Mouse (Mus musculus): ENCODE measurements around the gene Rara. TPM values are rescaled to one million over a fixed set of nuclear protein-coding genes. Genes with fewer than 3 reads are reported as not detected.
A peak's percentile ranks its signal among the peaks of the same experiment; 100 is the strongest.
"Not testable (repeated sequence)": the region's sequence is repeated elsewhere in the genome, so short reads cannot be mapped to it uniquely, and the experiment has no call there.

The Rara gene
- total RNA-seq (2021): 10 to 100 TPM; 46.4 to 50.6 TPM
- long read RNA-seq, experiment 1, partial matches to known transcripts: 8 of 12 reads
- long read RNA-seq, experiment 1, other reads (novel, unspliced or antisense): 2 of 12 reads
- long read RNA-seq, experiment 2, transcript Rara-202 (8 exons, 3,238 nt): major isoform, 5 of 21 reads
- long read RNA-seq, experiment 2, partial matches to known transcripts: 12 of 21 reads
- long read RNA-seq, experiment 2, other reads (novel, unspliced or antisense): 3 of 21 reads

- no peak for DNase-seq (ENCODE audit: low spot score in 2 of 2)
These were observed at the start of gene Rara for GRCm38 (mm10) chr11:98927438-98928076. Rara (plus strand) TSS chr11:98927818.

DNA sequence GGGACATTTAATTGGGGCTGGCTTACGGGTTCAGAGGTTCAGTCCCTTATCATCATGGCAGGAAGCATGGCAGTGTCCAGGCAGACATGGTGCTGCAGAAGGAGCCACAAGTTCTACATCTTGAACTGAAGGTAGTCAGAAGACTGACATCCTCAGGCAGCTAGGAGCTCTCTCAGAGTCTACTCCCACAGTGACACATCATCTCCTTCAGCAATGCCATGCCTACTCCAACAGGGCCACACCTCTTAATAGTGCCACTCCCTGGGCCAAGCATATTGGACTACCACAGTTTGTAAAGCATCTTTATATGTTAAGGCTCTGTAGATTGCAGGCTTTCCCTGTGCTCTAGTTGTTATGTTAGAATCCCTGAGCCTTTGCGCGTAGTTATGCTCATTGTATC lies 39.9 kb upstream of the Rara start:
- DNase-seq (ENCODE audit: low spot score in 2 of 2): no peak

- DNase-seq (ENCODE audit: low spot score in 2 of 2): no peak
These were observed 38.5 kb upstream of the Rara start for GRCm38 (mm10) chr11:98889077-98889476.

GRCm38 (mm10) chr11:98889977-98890376 lies 37.6 kb upstream of the Rara start:
- DNase-seq (ENCODE audit: low spot score in 2 of 2): no peak

DNA sequence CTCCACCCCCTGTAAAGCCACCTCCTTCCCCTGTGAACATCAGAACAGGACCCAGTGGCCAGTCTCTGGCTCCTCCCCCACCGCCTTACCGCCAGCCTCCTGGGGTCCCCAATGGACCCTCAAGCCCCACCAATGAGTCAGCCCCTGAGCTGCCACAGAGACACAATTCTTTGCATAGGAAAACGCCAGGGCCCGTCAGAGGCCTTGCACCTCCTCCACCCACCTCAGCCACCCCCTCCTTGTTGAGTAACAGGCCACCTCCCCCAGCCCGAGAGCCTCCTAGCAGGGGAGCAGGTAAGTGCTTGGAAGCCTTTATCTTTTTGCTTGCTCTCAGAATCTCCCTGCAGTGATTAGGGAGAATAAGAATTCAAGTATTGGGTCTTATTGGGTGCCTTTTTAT lies 35.2 kb upstream of the Rara start:
- no peak for DNase-seq (ENCODE audit: low spot score in 2 of 2)

DNA sequence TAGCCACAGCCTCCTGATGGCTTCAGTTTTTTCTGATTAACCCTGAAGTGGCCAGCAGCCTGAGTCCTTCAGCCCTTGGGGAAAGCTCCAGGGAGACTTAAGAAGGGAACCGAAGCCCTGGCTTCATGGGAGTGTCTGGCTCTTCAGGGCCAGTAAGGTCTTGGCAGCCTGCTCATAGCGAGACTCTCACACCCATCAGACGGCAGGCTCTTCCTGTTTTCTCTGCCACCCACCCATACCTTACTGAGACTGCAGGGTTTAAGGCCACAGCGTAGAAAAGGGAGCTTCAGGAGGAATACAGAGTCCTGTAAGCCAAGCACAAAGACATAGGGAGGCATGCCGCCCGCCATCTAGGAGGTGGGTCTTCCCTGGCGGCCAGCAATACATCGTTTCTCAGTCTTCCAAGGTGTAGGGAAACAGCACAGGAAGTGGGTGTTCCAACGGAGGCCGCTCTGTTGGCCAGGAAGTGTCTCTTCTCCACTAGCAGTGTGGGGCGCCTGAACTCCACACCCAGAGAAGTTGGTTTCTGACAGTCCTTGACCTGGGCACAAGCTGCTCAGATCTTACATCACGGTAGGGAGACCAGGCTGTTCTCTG lies 27.0 kb upstream of the Rara start:
- no peak for DNase-seq (ENCODE audit: low spot score in 2 of 2)

GRCm38 (mm10) chr11:98902621-98903245 lies 24.9 kb upstream of the Rara start:
- DNase-seq (ENCODE audit: low spot score in 2 of 2): no peak

GRCm38 (mm10) chr11:98904577-98904976 lies 23.0 kb upstream of the Rara start:
- DNase-seq (ENCODE audit: low spot score in 2 of 2): no peak

DNA sequence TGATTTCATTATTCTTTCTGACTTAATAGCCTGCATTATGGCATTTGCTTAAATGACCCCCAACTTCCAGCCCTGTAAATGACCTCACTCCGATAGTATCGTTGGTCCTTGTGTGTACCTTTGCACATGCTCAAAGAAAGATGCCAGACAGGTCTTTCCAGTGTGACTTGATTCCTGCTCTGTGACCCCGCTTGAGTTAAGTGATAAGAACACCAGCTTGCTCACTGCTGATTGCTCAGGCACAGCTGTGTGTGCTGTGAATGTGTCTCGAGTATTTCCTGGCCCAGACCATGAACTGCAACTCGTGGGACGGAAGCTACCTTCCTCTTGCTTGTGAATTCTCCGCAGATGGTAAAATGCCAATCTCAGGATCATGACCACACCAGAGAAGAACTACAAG lies 22.6 kb upstream of the Rara start:
- no peak for DNase-seq (ENCODE audit: low spot score in 2 of 2)

DNA sequence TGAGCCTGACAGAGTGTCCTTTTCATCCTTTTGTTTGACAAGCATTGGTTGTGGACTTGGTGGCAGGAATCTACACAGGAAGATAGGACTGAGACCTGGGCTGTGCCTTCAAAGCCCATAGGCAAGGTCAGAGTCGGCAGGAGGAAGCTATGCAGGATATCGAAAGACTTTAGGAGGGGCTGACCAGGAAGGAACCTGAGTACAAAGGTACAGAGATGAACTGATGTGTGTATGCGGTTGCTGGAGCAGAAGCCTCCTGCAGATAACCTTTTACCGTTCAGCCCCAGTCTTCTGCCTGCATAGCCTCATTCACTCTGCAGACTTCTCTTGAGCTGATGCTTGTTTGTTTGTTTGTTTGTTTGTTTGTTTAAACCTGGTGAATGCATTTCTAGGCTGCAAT lies 22.0 kb upstream of the Rara start:
- DNase-seq (ENCODE audit: low spot score in 2 of 2): no peak

DNA sequence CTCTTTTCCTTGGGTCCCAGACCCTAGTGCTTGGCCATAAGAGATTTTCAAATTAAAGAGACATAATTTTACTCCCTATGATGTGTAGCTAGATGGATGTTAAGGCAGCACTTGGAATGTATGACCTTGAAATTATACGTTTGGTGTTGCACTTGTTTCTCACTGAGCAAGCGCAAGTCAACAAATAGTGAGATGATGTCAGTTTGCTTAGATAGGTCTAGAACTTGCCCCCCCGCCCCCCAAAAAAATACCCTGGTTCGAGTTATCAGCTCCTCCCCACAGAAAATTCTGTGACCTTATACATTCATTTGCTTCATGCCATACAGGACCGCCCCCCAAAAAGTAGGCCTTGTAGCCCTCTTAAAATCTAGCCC lies 20.6 kb upstream of the Rara start:
- no peak for DNase-seq (ENCODE audit: low spot score in 2 of 2)

GRCm38 (mm10) chr11:98907437-98908173 lies 20.0 kb upstream of the Rara start, which contains the start of gene Cdc6:
Cdc6 (plus strand) TSS chr11:98907801.
- DNase-seq (ENCODE audit: low spot score in 2 of 2): peak; percentile 82 to 94

DNA sequence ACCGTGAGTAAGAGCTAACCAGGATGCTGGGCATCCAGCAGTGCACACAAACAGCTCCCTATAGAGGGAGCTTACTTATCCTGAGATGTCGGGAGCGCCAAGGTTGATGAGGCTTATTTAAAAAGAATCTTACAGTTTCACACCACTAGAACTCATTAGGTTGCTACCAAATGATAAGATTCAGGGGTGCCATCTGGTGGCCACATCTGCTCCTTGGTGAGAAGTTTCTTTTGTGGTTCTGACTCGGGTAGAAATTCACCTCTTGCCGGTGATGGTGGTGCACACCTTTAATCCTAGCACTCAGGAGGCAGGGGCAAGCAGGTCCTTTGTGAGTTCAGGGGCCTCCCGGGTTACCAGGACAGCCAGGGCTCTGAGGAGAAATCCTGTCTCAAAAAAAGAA lies 18.0 kb upstream of the Rara start:
- DNase-seq (ENCODE audit: low spot score in 2 of 2): no peak

- no peak for DNase-seq (ENCODE audit: low spot score in 2 of 2)
These were observed 17.2 kb upstream of the Rara start for GRCm38 (mm10) chr11:98910415-98910814.

DNA sequence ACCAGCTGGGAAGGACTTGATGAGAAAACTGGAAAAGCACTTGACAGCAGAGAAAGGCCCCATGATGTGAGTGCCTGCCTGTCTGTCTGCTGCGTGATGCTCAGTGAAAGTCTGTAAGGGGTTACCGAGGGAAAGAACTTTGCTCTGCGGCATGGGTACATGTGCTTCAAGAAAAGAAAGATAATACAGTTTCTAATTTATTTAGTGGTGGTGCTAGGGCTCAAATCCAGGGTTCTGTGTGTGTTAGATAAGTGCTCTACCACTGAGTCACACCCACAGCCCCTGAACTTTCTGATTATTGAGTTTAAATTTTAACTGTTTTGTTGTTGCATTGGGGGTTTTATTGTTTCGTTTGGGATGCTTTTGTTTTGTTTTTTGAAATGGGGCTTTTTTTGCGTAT lies 16.1 kb upstream of the Rara start:
- DNase-seq (ENCODE audit: low spot score in 2 of 2): no peak

DNA sequence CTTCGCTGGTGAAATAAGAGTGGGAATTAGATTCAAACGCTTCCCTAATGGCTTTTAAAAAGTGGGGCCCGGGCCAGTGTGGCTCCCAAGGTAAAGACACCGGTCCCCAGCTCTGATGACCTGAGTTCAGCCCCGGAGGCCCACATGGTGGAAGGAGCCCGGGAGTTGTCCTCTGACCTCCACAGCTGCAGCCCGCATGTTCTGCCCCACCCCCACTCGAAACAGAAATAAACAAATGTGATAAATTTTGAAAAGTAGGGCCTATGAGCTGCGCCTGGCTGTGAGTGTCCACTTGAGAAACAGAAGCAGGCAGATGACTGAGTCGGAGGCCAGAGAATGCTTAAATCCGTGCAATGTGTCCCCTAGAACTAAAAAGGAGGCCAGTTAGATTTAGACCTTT lies 13.4 kb upstream of the Rara start:
- DNase-seq (ENCODE audit: low spot score in 2 of 2): no peak

GRCm38 (mm10) chr11:98916376-98916775 lies 11.2 kb upstream of the Rara start:
- not testable (repeated sequence) for DNase-seq (ENCODE audit: low spot score in 2 of 2)

GRCm38 (mm10) chr11:98917428-98918005 lies 10.1 kb upstream of the Rara start:
- no peak for DNase-seq (ENCODE audit: low spot score in 2 of 2)

DNA sequence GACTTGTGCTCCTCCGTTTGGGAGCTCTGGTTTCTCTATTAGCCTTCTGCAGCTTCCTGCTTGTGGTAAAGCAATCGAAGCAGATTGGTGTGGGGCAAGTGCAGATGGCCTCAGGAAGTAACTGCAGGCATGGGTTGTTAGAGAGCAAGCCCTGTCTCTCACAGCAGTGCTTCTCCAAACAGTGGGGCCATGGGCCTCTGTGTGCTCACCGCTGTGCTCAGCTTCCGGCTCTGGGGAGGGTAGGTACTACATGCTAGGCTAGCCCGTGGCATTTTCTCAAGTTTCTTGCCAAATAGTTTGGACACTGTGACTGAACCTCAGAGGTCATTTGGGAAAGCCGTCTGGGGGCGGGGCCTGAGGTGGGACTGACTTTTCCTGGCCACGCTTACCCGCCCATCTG lies 9.4 kb upstream of the Rara start:
- DNase-seq (ENCODE audit: low spot score in 2 of 2): no peak

- DNase-seq (ENCODE audit: low spot score in 2 of 2): no peak
These were observed 8.6 kb upstream of the Rara start for GRCm38 (mm10) chr11:98919009-98919408.

DNA sequence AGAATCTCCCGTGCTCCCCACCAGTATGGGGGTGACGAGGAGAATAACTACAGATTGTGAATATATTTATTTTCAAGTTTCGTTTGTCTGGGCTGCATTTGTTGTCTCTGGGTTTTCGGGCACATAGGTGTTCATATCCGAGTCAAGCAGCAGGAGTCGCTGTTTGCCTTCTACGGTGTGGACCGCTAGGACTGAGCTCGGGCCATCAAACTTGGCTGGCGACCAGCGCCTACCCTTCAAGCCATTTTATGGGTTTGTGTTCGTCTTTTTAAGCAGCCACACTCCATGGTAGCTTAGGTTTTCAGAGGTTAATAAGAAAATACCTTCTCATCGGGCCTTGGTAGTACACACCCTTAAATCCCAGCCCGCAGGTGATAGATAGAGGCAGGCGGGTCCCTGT lies 5.8 kb upstream of the Rara start:
- peak in 1 of 2 experiments; percentile 6 for DNase-seq (ENCODE audit: low spot score in 2 of 2)

Measured in adrenal gland, postnatal 4 days (tissue).